Mouse (Mus musculus) cortical plate, adult 2 months (tissue): ENCODE measurements around the gene Olfr1307. TPM values are rescaled to one million over a fixed set of nuclear protein-coding genes. Genes with fewer than 3 reads are reported as not detected.

Experiments used
- H3K27ac ChIP-seq: fragments of 200-500 bp; 2 replicates; pipeline ENCODE4 v1.5.1; 2012; ENCODE audit warnings: low read length, control low read depth, inconsistent platforms; ENCODE audit not compliant: insufficient read depth
- H3K4me1 ChIP-seq: fragments of 200-500 bp; 2 replicates; pipeline ENCODE4 v1.6.1; 2011; ENCODE audit warnings: low read length; ENCODE audit not compliant: control insufficient read depth, insufficient read depth
- H3K4me3 ChIP-seq: fragments of 200-500 bp; 2 replicates; pipeline ENCODE4 v1.5.1; 2011; ENCODE audit warnings: mild to moderate bottlenecking, low read length, control low read depth; ENCODE audit not compliant: insufficient read depth
- CTCF ChIP-seq: fragments of 200-500 bp; IDR thresholded peaks from 2 replicates; pipeline ENCODE4 v1.5.1; 2011; ENCODE audit warnings: mild to moderate bottlenecking, control low read depth, low read length; ENCODE audit not compliant: insufficient read depth; ENCODE audit errors: extremely low read depth
- POLR2A ChIP-seq: fragments of 200-500 bp; IDR thresholded peaks from 2 replicates; pipeline ENCODE4 v1.6.1; 2011; ENCODE audit warnings: mild to moderate bottlenecking, low read length, control low read depth; ENCODE audit not compliant: insufficient read depth; ENCODE audit errors: extremely low read depth
- polyA plus RNA-seq: library from polyadenylated mRNA; depleted of rRNA; stranded (reverse); fragments of >200 nt; gene quantifications from 2 replicates; pipeline ENCODE4 v1.2.3, GENCODE M21; 2012; rRNA removed

Gene Olfr1307
- not detected in 2 replicates for polyA plus RNA-seq

- Histone ChIP-seq H3K4me1 (no peaks in the 10 kb centered on the region), H3K27ac (no peak within 1 kb of the TSS), H3K4me3 (no peak within 1 kb of the TSS)
- no peak for TF ChIP-seq POLR2A
- TF ChIP-seq CTCF, result no peak
These were observed at the start of gene Olfr1307 for GRCm38 (mm10) chr2:111949340-111949739. Olfr1307 (minus strand) TSS chr2:111949440.

GRCm38 (mm10) chr2:111990181-111990580, 40.9 kb upstream of the Olfr1307 start, which contains the start of gene Olfr1309:
Olfr1309 (minus strand) TSS chr2:111990281.
- no peak within 1 kb of the TSS for H3K4me3 ChIP-seq
- H3K4me1 ChIP-seq, result no peaks in the 10 kb centered on the region
- no peak within 1 kb of the TSS for H3K27ac ChIP-seq
- TF ChIP-seq POLR2A (no peak), CTCF (no peak)

- Histone ChIP-seq H3K4me1 (no peaks in the 10 kb centered on the region), H3K4me3 (no peak within 1 kb of the TSS), H3K27ac (no peak within 1 kb of the TSS)
- TF ChIP-seq CTCF, result no peak
- no peak for TF ChIP-seq POLR2A
These were observed 15.6 kb upstream of the Olfr1307 start, which contains the start of gene Olfr1308 for GRCm38 (mm10) chr2:111964844-111965243. Olfr1308 (minus strand) TSS chr2:111964944.

DNA sequence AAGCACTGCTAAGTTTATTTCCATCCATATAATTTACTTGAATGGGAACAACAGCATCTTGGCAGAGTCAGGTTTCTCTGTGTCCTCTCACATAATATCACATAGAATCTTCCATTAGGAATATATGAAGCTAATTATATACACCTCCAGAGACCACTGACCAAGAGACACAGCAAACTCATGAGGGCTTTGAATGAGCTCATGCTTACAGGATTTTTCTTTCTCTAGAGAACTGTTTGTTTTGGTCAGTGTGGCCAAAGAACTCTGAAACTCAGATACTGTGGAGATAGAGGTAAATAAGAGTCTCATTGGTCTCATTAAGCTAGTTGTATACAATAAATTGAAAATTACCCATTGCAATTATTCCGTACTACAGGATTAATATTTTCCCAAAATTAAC, 33.1 kb downstream of the Olfr1307 start, which contains the start of gene Olfr1306:
Olfr1306 (minus strand) TSS at position 101 of the 400 bp plus-strand sequence.
- TF ChIP-seq CTCF (no peak), POLR2A (no peak)
- Histone ChIP-seq H3K4me3 (no peak within 1 kb of the TSS), H3K4me1 (no peaks in the 10 kb centered on the region), H3K27ac (no peak within 1 kb of the TSS)

Other genes with a start within 250 kb of the Olfr1307 start
- gene Olfr1301, start 198.4 kb downstream of the Olfr1307 start, polyA plus RNA-seq, result not detected in 2 replicates
- gene Olfr1302, start 172.0 kb downstream of the Olfr1307 start, polyA plus RNA-seq, result not detected in 2 replicates
- not detected in 2 replicates for gene Olfr1303, start 129.1 kb downstream of the Olfr1307 start, polyA plus RNA-seq
- not detected in 2 replicates for gene Olfr1305, start 72.3 kb downstream of the Olfr1307 start, polyA plus RNA-seq
- not detected in 2 replicates for gene Olfr1306, start 33.2 kb downstream of the Olfr1307 start, polyA plus RNA-seq
- gene Olfr1308, start 15.5 kb upstream of the Olfr1307 start, polyA plus RNA-seq, result not detected in 2 replicates
- gene Olfr1309, start 40.8 kb upstream of the Olfr1307 start, polyA plus RNA-seq, result not detected in 2 replicates
- not detected in 2 replicates for gene Olfr1310, start 63.3 kb upstream of the Olfr1307 start, polyA plus RNA-seq
- gene Olfr1311, start 75.0 kb upstream of the Olfr1307 start, polyA plus RNA-seq, result not detected in 2 replicates
- not detected in 2 replicates for gene Olfr1312, start 100.8 kb upstream of the Olfr1307 start, polyA plus RNA-seq
- not detected in 2 replicates for gene Olfr1313, start 128.4 kb upstream of the Olfr1307 start, polyA plus RNA-seq
- gene Olfr1314, start 147.3 kb upstream of the Olfr1307 start, polyA plus RNA-seq, result not detected in 2 replicates
- not detected in 2 replicates for gene Olfr1315-ps1, start 166.0 kb upstream of the Olfr1307 start, polyA plus RNA-seq
- not detected in 2 replicates for gene Olfr1316, start 185.5 kb upstream of the Olfr1307 start, polyA plus RNA-seq
- not detected in 2 replicates for gene Olfr1317, start 190.9 kb upstream of the Olfr1307 start, polyA plus RNA-seq
- gene Olfr1318, start 204.8 kb upstream of the Olfr1307 start, polyA plus RNA-seq, result not detected in 2 replicates